20 mouse cellular contexts compared by ENCODE assay signal in the genomic region with DNA sequence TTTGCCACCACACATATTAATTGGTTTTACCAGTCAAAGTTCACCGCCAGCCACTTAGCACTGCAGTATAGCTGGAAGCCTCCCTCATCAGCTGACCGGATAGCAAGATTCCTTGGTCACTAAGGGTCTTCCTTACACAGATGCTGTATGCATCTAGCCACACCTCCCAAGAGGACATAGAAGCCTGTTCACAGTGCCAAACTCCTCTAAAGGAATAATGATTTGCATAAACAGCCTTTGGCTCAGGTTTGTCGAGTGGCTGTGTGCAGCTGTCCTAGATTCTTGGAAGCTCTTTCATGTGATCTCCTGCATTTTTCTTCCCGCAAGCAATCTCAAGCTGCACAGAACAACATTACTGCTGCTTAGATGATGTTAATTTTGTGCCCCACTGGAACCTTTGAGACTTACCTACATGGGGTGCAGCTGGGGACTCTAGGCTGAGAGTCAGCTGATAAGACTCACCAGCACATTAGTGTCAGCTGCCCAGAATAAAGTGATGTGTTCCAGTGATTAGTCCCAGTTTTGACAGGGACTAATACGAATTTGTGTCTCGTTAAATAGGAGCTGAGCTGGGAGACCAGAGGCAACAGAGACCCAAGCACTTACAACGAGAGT. TPM values are rescaled to one million over a fixed set of nuclear protein-coding genes. Genes with fewer than 3 reads are reported as not detected.
DNase-seq lines count a peak whose midpoint lies in the region; ATAC-seq lines count a peak whose summit lies in the region.
"Had no signal": no experiment of that assay in that cellular context is flagged by ENCODE, and none has a peak within 500 bp of the region (broad histone marks: within the 10 kb centered on the region; RNA-seq: fewer than 3 reads in every experiment).

No protein-coding gene starts in this region.

- no peaks in the 10 kb centered on the region for H3K9me3 ChIP-seq in heart, embryonic 10.5 days
- no peaks in the 10 kb centered on the region for H3K9me3 ChIP-seq in lung, embryonic 16.5 days (ENCODE audit: control insufficient read depth, low read length)
- H3K9me3 ChIP-seq in hindbrain, embryonic 12.5 days (replicated peaks), result no peaks in the 10 kb centered on the region
- no peaks in the 10 kb centered on the region for H3K9me3 ChIP-seq in midbrain, embryonic 14.5 days (ENCODE audit: control insufficient read depth, low read length)
- H3K9me3 ChIP-seq: embryonic facial prominence, embryonic 12.5 days; limb, embryonic 13.5 days; neural tube, embryonic 13.5 days had no signal

- no peak overlapping the region for H3K4me3 ChIP-seq in heart, embryonic 10.5 days
- H3K4me3 ChIP-seq in lung, embryonic 16.5 days (ENCODE audit: low read length), result no peak overlapping the region
- no peak overlapping the region for H3K4me3 ChIP-seq in hindbrain, embryonic 12.5 days
- no peak overlapping the region for H3K4me3 ChIP-seq in midbrain, embryonic 14.5 days (replicated peaks; ENCODE audit: low read depth, low read length)
- H3K4me3 ChIP-seq: embryonic facial prominence, embryonic 12.5 days; limb, embryonic 13.5 days; neural tube, embryonic 13.5 days had no signal

- H3K9ac ChIP-seq in lung, embryonic 16.5 days (ENCODE audit: low read length), result no peak overlapping the region
- H3K9ac ChIP-seq in hindbrain, embryonic 12.5 days, result no peak overlapping the region
- H3K9ac ChIP-seq in midbrain, embryonic 14.5 days (replicated peaks; ENCODE audit: low read length), result no peak overlapping the region
- H3K9ac ChIP-seq: embryonic facial prominence, embryonic 12.5 days; limb, embryonic 13.5 days; neural tube, embryonic 13.5 days had no signal

- peak; percentile 45 for DNase-seq in heart, adult 11 months
- DNase-seq in heart, embryonic 10.5 days (ENCODE audit: low spot score), result no peak
- DNase-seq in lung, postnatal 25 days (ENCODE audit: low spot score), result no peak
- peak; percentile 49 for DNase-seq in midbrain, embryonic 14.5 days
- no peak for DNase-seq in right cerebral cortex, postnatal 4 days
- DNase-seq: adrenal gland, postnatal 36 days; cerebellum, postnatal 36 days; gastrocnemius, postnatal 14 days; kidney, adult 8-10 months; right cerebral cortex, adult 18-20 months had no signal

- H3K27me3 ChIP-seq in heart, embryonic 10.5 days (ENCODE audit: insufficient read depth, poor library complexity, severe bottlenecking), result no peaks in the 10 kb centered on the region
- no peaks in the 10 kb centered on the region for H3K27me3 ChIP-seq in lung, embryonic 16.5 days (ENCODE audit: control insufficient read depth, insufficient read depth, low read depth, low read length)
- no peaks in the 10 kb centered on the region for H3K27me3 ChIP-seq in hindbrain, embryonic 12.5 days
- no peaks in the 10 kb centered on the region for H3K27me3 ChIP-seq in midbrain, embryonic 14.5 days (ENCODE audit: control insufficient read depth, insufficient read depth, low read length)
- H3K27me3 ChIP-seq: embryonic facial prominence, embryonic 12.5 days; limb, embryonic 13.5 days; neural tube, embryonic 13.5 days had no signal

- H3K4me2 ChIP-seq in lung, embryonic 16.5 days (ENCODE audit: low read depth, low read length), result no peak overlapping the region
- H3K4me2 ChIP-seq in hindbrain, embryonic 12.5 days (replicated peaks), result no peak overlapping the region
- no peak overlapping the region for H3K4me2 ChIP-seq in midbrain, embryonic 14.5 days (ENCODE audit: low read length)
- H3K4me2 ChIP-seq: embryonic facial prominence, embryonic 12.5 days; limb, embryonic 13.5 days; neural tube, embryonic 13.5 days had no signal

- H3K4me1 ChIP-seq in heart, embryonic 10.5 days, result peaks cover 20% of the 10 kb centered on the region
- peaks cover 33% of the 10 kb centered on the region for H3K4me1 ChIP-seq in lung, embryonic 16.5 days (replicated peaks; ENCODE audit: control insufficient read depth, insufficient read depth, low read length)
- H3K4me1 ChIP-seq in hindbrain, embryonic 12.5 days, result peaks cover 16% of the 10 kb centered on the region
- peaks cover 20% of the 10 kb centered on the region for H3K4me1 ChIP-seq in midbrain, embryonic 14.5 days (ENCODE audit: control insufficient read depth, insufficient read depth, low read length)

- 54% methylated on average over 7 of the region's 7 CpGs for WGBS in heart, embryonic 10.5 days
- 48% methylated on average over 7 of the region's 7 CpGs for WGBS in lung, embryonic 16.5 days
- WGBS in hindbrain, embryonic 12.5 days, result 63% methylated on average over 7 of the region's 7 CpGs
- 41% methylated on average over 7 of the region's 7 CpGs for WGBS in midbrain, embryonic 14.5 days

- H3K27ac ChIP-seq in heart, embryonic 10.5 days, result no peak overlapping the region
- H3K27ac ChIP-seq in lung, embryonic 16.5 days (ENCODE audit: low read length), result peak overlapping the region; percentile 18; the same call in 1 of the 2 replicates
- H3K27ac ChIP-seq in hindbrain, embryonic 12.5 days, result no peak overlapping the region
- no peak overlapping the region; the same call in 1 of the 2 replicates for H3K27ac ChIP-seq in midbrain, embryonic 14.5 days (replicated peaks; ENCODE audit: low read depth, low read length)
- H3K27ac ChIP-seq: embryonic facial prominence, embryonic 12.5 days; limb, embryonic 13.5 days; neural tube, embryonic 13.5 days; stomach, postnatal 0 days had no signal

- 0 out of 2 replicates have a peak, but pooled peaks have one; percentile 16 for ATAC-seq in lung, embryonic 16.5 days (ENCODE audit: low read depth)
- ATAC-seq in hindbrain, embryonic 12.5 days (ENCODE audit: low FRiP score), result peak; percentile 27; the same call in 1 of the 2 replicates
- peak; percentile 51; the same call in 1 of the 2 replicates for ATAC-seq in midbrain, embryonic 14.5 days (ENCODE audit: low FRiP score, low TSS enrichment)
- no peak for ATAC-seq in inflammation-experienced regulatory T-cells, adult 6 months

- H3K36me3 ChIP-seq in heart, embryonic 10.5 days, result no peaks in the 10 kb centered on the region
- H3K36me3 ChIP-seq in lung, embryonic 16.5 days (ENCODE audit: control insufficient read depth, insufficient read depth, low read length), result no peaks in the 10 kb centered on the region
- no peaks in the 10 kb centered on the region for H3K36me3 ChIP-seq in hindbrain, embryonic 12.5 days
- no peaks in the 10 kb centered on the region for H3K36me3 ChIP-seq in midbrain, embryonic 14.5 days (ENCODE audit: control insufficient read depth, insufficient read depth, low read length)
- H3K36me3 ChIP-seq: embryonic facial prominence, embryonic 12.5 days; limb, embryonic 13.5 days; neural tube, embryonic 13.5 days had no signal

RNA-seq across cellular contexts. Expression of gene Iyd, which starts 30.3 kb away (rescaled TPM):
- 0.47 and 0.57 TPM in 2 replicates for polyA plus RNA-seq in heart, embryonic 10.5 days (2016; fragmentation: Nextera tagmentation; extraction: Ambion mirVana)
- polyA plus RNA-seq in lung, embryonic 16.5 days (2015; fragmentation: Nextera tagmentation; extraction: Ambion mirVana), result 2.2 and 4.4 TPM in 2 replicates
- polyA plus RNA-seq in hindbrain, embryonic 12.5 days (2016; fragmentation: Nextera tagmentation; extraction: Ambion mirVana), result 0.23 TPM in 1 of 2 replicates, not detected in the other
- 0.51 and 0.63 TPM in 2 replicates for polyA plus RNA-seq in midbrain, embryonic 14.5 days (2014; fragmentation: Nextera tagmentation; extraction: Ambion mirVana)
- polyA plus RNA-seq in inflammation-experienced regulatory T-cells, adult 6 months (2017; shearing (Covaris generic)), result not detected
- polyA plus RNA-seq: C2C12; forebrain, embryonic 11.5 days; spleen, adult 2 months had no signal

Comparison
In these comparisons a context has a peak if more than half of its experiments do, and no peak if none do; other contexts are left out.
1. DNase-seq: peak in heart, adult 11 months (single experiment) and midbrain, embryonic 14.5 days (single experiment); none in heart, embryonic 10.5 days (single experiment), lung, postnatal 25 days (single experiment) and right cerebral cortex, postnatal 4 days (single experiment).